Mouse (Mus musculus) heart, adult 2 months (tissue): Measurements from ENCODE around the gene Cacna1c. TPM values are rescaled to one million over a fixed set of nuclear protein-coding genes. Genes with fewer than 3 reads are reported as not detected.

Experiments used
- DNase-seq, 2 experiments: peaks; one replicate each; pipeline ENCODE4 v3.0.0; 2021
- H3K27ac ChIP-seq: fragments of 200-600 bp; 2 replicates; pipeline ENCODE4 v1.8.1; 2022
- H3K27me3 ChIP-seq: fragments of 200-500 bp; 2 replicates; pipeline ENCODE4 v1.6.1; 2012; ENCODE audit warnings: mild to moderate bottlenecking, low read length, inconsistent platforms, mixed read lengths; ENCODE audit not compliant: control insufficient read depth, insufficient read depth
- H3K36me3 ChIP-seq: fragments of 200-500 bp; 2 replicates; pipeline ENCODE4 v1.6.1; 2012; ENCODE audit warnings: low read length, inconsistent platforms; ENCODE audit not compliant: control insufficient read depth, insufficient read depth
- H3K4me1 ChIP-seq: fragments of 200-500 bp; 2 replicates; pipeline ENCODE4 v1.6.1; 2011; ENCODE audit warnings: low read length; ENCODE audit not compliant: control insufficient read depth, insufficient read depth
- H3K4me3 ChIP-seq: fragments of 200-600 bp; 2 replicates; pipeline ENCODE4 v1.8.1; 2022
- H3K79me2 ChIP-seq: fragments of 200-500 bp; replicated peaks from 2 replicates; pipeline ENCODE4 v1.6.1; 2012; ENCODE audit warnings: mild to moderate bottlenecking, inconsistent platforms, low read length, moderate library complexity, mixed read lengths; ENCODE audit not compliant: control insufficient read depth, insufficient read depth
- H3K9ac ChIP-seq: fragments of 200-500 bp; 2 replicates; pipeline ENCODE4 v1.6.1; 2012; ENCODE audit warnings: low read depth, mild to moderate bottlenecking, control low read depth, inconsistent platforms, low read length, mixed read lengths
- CTCF ChIP-seq: fragments of 200-600 bp; IDR thresholded peaks from 2 replicates; pipeline ENCODE4 v1.8.1; 2022; ENCODE audit warnings: antibody characterized with exemption, mild to moderate bottlenecking, moderate library complexity
- EP300 ChIP-seq: fragments of 200-500 bp; IDR thresholded peaks from 2 replicates; pipeline ENCODE4 v1.6.1; 2011; ENCODE audit warnings: low read depth, low read length, control low read depth; ENCODE audit not compliant: insufficient read depth
- POLR2A ChIP-seq: fragments of 200-500 bp; IDR thresholded peaks from 2 replicates; pipeline ENCODE4 v1.6.1; 2011; ENCODE audit warnings: mild to moderate bottlenecking, low read depth, low read length, control low read depth; ENCODE audit not compliant: insufficient read depth
- WGBS: fragments of 180-500 bp; shearing (Covaris S2); methylation state at CpG from one replicate; pipeline ENCODE4 v1.1.7; 2018; 5-methylcytosine and 5-hydroxymethylcytosine counted together
- intact Hi-C: fragments of 180-260 bp; cut with DNase I; formaldehyde crosslinking; loops from one replicate; pipeline ENCODE4 v1.15.1; 2025
- polyA plus RNA-seq: library from polyadenylated mRNA; depleted of rRNA; stranded (reverse); fragments of >200 nt; gene quantifications from 2 replicates; pipeline ENCODE4 v1.2.3, GENCODE M21; 2012
- total RNA-seq, 2 experiments: library from RNA; stranded (reverse); gene quantifications; 2 replicates each; pipeline ENCODE4 v1.2.3; 2021

Gene Cacna1c
- total and polyA plus RNA-seq, 3 experiments, result 56.8 to 228 (median 194) TPM

- Histone ChIP-seq H3K27ac (no peak overlapping the region), H3K36me3 (no peaks in the 10 kb centered on the region), H3K79me2 (0 out of 2 replicates have a peak, but pooled peaks cover 1% of the 10 kb centered on the region), H3K4me1 (no peaks in the 10 kb centered on the region), H3K9ac (no peak overlapping the region), H3K27me3 (no peaks in the 10 kb centered on the region), H3K4me3 (no peak overlapping the region)
- intact Hi-C loops, result no loop called here
- no peak for DNase-seq
- no peak for TF ChIP-seq POLR2A
- TF ChIP-seq EP300, result no peak
- TF ChIP-seq CTCF, result no peak
- 65% methylated on average over 7 of the region's 7 CpGs for WGBS
Measured at GRCm38 (mm10) chr6:119008638-119009166, 187.5 kb downstream of the Cacna1c start.

DNA sequence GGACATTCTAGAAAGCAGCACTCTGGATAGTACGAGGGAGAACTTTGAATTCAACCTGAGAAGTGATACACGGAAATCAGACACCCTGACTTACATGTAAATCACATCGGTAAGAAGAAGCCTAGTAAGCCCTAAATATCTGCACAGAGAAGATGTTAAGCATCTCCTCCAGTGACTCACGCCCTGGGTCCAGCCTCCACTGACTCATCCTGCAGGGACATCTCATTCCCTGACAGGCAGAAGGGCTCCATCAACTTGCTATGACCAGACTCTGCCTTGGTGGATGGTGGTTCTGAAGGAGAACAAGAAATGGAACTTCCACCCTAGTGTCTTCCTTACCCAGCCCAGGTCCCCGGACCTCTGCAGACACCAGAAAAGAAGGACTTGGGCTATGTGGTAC is 191.6 kb downstream of the Cacna1c start:
- no peak overlapping the region for H3K9ac ChIP-seq
- H3K36me3 ChIP-seq, result peaks cover 7% of the 10 kb centered on the region
- no peak for DNase-seq
- no peak overlapping the region for H3K4me3 ChIP-seq
- no peak overlapping the region for H3K27ac ChIP-seq
- intact Hi-C loops, result loop anchor here (5.0 kb wide), 1 partner anchor 48 kb away; no protein-coding TSS in a partner anchor
- H3K4me1 ChIP-seq, result peaks cover 11% of the 10 kb centered on the region
- no peaks in the 10 kb centered on the region for H3K27me3 ChIP-seq
- WGBS, result 75% methylated on average over 5 of the region's 5 CpGs
- H3K79me2 ChIP-seq, result 0 out of 2 replicates have a peak, but pooled peaks cover 1% of the 10 kb centered on the region
- TF ChIP-seq POLR2A (no peak), CTCF (no peak), EP300 (no peak)

GRCm38 (mm10) chr6:119001442-119001841 is 194.8 kb downstream of the Cacna1c start:
- DNase-seq, result no peak

GRCm38 (mm10) chr6:119000255-119000654 is 196.0 kb downstream of the Cacna1c start:
- peaks cover 20% of the 10 kb centered on the region for H3K4me1 ChIP-seq
- no peak overlapping the region for H3K4me3 ChIP-seq
- no peak overlapping the region for H3K9ac ChIP-seq
- WGBS, result 31% methylated on average over 3 of the region's 3 CpGs
- 0 out of 2 replicates have a peak overlapping the region, but pooled peaks have one; percentile 23 for H3K27ac ChIP-seq
- H3K27me3 ChIP-seq, result no peaks in the 10 kb centered on the region
- peaks cover 7% of the 10 kb centered on the region for H3K36me3 ChIP-seq
- no peak for DNase-seq
- TF ChIP-seq EP300, result no peak
- TF ChIP-seq POLR2A, result no peak
- TF ChIP-seq CTCF, result no peak
- H3K79me2 ChIP-seq, result no peaks in the 10 kb centered on the region; the same call in 1 of the 2 replicates
- intact Hi-C loops, result loop anchor here (5.0 kb wide), 1 partner anchor 52 kb away; no protein-coding TSS in a partner anchor

More at GRCm38 (mm10) chr6:119001442-119001841, 194.8 kb downstream of the Cacna1c start:
- Histone ChIP-seq H3K4me3 (no peak overlapping the region), H3K27me3 (no peaks in the 10 kb centered on the region), H3K9ac (no peak overlapping the region), H3K79me2 (no peaks in the 10 kb centered on the region; the same call in 1 of the 2 replicates), H3K27ac (no peak overlapping the region), H3K36me3 (peaks cover 7% of the 10 kb centered on the region), H3K4me1 (peaks cover 20% of the 10 kb centered on the region)
- intact Hi-C loops, result loop anchor here (5.0 kb wide), 1 partner anchor 51 kb away; no protein-coding TSS in a partner anchor
- 19% methylated on average over 2 of the region's 2 CpGs for WGBS
- TF ChIP-seq POLR2A, result no peak
- TF ChIP-seq EP300, result no peak
- no peak for TF ChIP-seq CTCF

GRCm38 (mm10) chr6:118999329-118999875 is 196.8 kb downstream of the Cacna1c start:
- Histone ChIP-seq H3K27me3 (no peaks in the 10 kb centered on the region), H3K9ac (no peak overlapping the region), H3K36me3 (peaks cover 7% of the 10 kb centered on the region), H3K79me2 (no peaks in the 10 kb centered on the region; the same call in 1 of the 2 replicates), H3K4me3 (no peak overlapping the region), H3K4me1 (peaks cover 20% of the 10 kb centered on the region), H3K27ac (peak overlapping the region; percentile 20; the same call in 1 of the 2 replicates)
- TF ChIP-seq CTCF, result no peak
- TF ChIP-seq EP300, result no peak
- no peak for TF ChIP-seq POLR2A
- DNase-seq, result peak in 1 of 2 experiments; percentile 21
- WGBS, result 59% methylated on average over 2 of the region's 2 CpGs
- intact Hi-C loops, result loop anchor here (1.0 kb wide), 1 partner anchor 33 kb away; no protein-coding TSS in a partner anchor

- 83% methylated on average over 4 of the region's 4 CpGs for WGBS
- Histone ChIP-seq H3K4me3 (no peak overlapping the region), H3K27me3 (no peaks in the 10 kb centered on the region), H3K9ac (no peak overlapping the region), H3K79me2 (no peaks in the 10 kb centered on the region; the same call in 1 of the 2 replicates), H3K27ac (no peak overlapping the region), H3K4me1 (peaks cover 22% of the 10 kb centered on the region), H3K36me3 (peaks cover 7% of the 10 kb centered on the region)
- no peak for DNase-seq
- intact Hi-C loops, result no loop called here
- TF ChIP-seq EP300, result no peak
Measured at GRCm38 (mm10) chr6:118997397-118997796, 198.8 kb downstream of the Cacna1c start.
